ENCODE assay signal across 20 mouse cellular contexts in genomic region chr5:21502936-21503610, GRCm38 (mm10). TPM values are rescaled to one million over a fixed set of nuclear protein-coding genes. Genes with fewer than 3 reads are reported as not detected.
DNase-seq lines count a peak whose midpoint lies in the region; ATAC-seq and TF ChIP-seq lines count a peak whose summit lies in the region.
"Had no signal": no experiment of that assay in that cellular context is flagged by ENCODE, and none has a peak within 500 bp of the region (broad histone marks: within the 10 kb centered on the region; RNA-seq: fewer than 3 reads in every experiment).

No protein-coding gene starts in this region.

- H3K79me2 ChIP-seq in C2C12 (ENCODE audit: control insufficient read depth, insufficient read depth) = no peaks in the 10 kb centered on the region

- H3K9ac ChIP-seq in kidney, embryonic 16.5 days (replicated peaks; ENCODE audit: low read length) = no peak overlapping the region
- H3K9ac ChIP-seq: forebrain, postnatal 0 days; hindbrain, embryonic 14.5 days; intestine, embryonic 15.5 days; limb, embryonic 15.5 days had no signal

- no peak for TF ChIP-seq CTCF in C2C12 (IDR thresholded peaks at IDR 0.05; ENCODE audit: control insufficient read depth, insufficient read depth, insufficient read length)
- TF ChIP-seq CTCF in embryonic fibroblast, embryonic 13.5 days (IDR thresholded peaks at IDR 0.05; ENCODE audit: borderline replicate concordance, insufficient read depth, low read length) = no peak

- no peaks in the 10 kb centered on the region for H3K36me3 ChIP-seq in kidney, embryonic 16.5 days (ENCODE audit: insufficient read depth, low read length)
- H3K36me3 ChIP-seq in C2C12 (ENCODE audit: control insufficient read depth, insufficient read depth) = no peaks in the 10 kb centered on the region
- H3K36me3 ChIP-seq: intestine, embryonic 15.5 days; limb, embryonic 15.5 days had no signal

- WGBS in kidney, embryonic 16.5 days = 75% methylated on average over 13 of the region's 13 CpGs

- peaks cover 11% of the 10 kb centered on the region for H3K4me1 ChIP-seq in kidney, embryonic 16.5 days (ENCODE audit: insufficient read depth, low read length)
- peaks cover 27% of the 10 kb centered on the region for H3K4me1 ChIP-seq in embryonic fibroblast, embryonic 13.5 days (ENCODE audit: control insufficient read depth, insufficient read depth, low read length)

- no peaks in the 10 kb centered on the region for H3K27me3 ChIP-seq in kidney, embryonic 16.5 days (ENCODE audit: insufficient read depth, low read length)
- H3K27me3 ChIP-seq in C2C12 (ENCODE audit: control insufficient read depth, insufficient read depth, insufficient read length) = no peaks in the 10 kb centered on the region
- H3K27me3 ChIP-seq: intestine, embryonic 15.5 days; limb, embryonic 15.5 days had no signal

- no peaks in the 10 kb centered on the region for H3K9me3 ChIP-seq in kidney, embryonic 16.5 days (ENCODE audit: low read length)
- H3K9me3 ChIP-seq: intestine, embryonic 15.5 days; limb, embryonic 15.5 days had no signal

- ATAC-seq in kidney, embryonic 16.5 days (ENCODE audit: low FRiP score, low TSS enrichment) = peak; percentile 46; the same call in 1 of the 2 replicates
- ATAC-seq: forebrain, postnatal 0 days; intestine, embryonic 15.5 days had no signal

- H3K4me3 ChIP-seq in kidney, embryonic 16.5 days (ENCODE audit: low read length) = no peak overlapping the region
- H3K4me3 ChIP-seq in C2C12 (ENCODE audit: insufficient read depth, poor library complexity, severe bottlenecking) = no peak overlapping the region
- no peak overlapping the region for H3K4me3 ChIP-seq in embryonic fibroblast, embryonic 13.5 days (ENCODE audit: insufficient read depth, low read length)
- H3K4me3 ChIP-seq: intestine, embryonic 15.5 days; limb, embryonic 15.5 days had no signal

- intact Hi-C loops in heart, postnatal 36 days (cut with DNase I) = no loop called here

- no peak overlapping the region for H3ac ChIP-seq in C2C12 (ENCODE audit: control insufficient read depth, insufficient read length, low read depth)

- H3K4me2 ChIP-seq in kidney, embryonic 16.5 days (replicated peaks; ENCODE audit: low read depth, low read length) = no peak overlapping the region
- H3K4me2 ChIP-seq: heart, embryonic 11.5 days; hindbrain, embryonic 14.5 days; intestine, embryonic 15.5 days; limb, embryonic 15.5 days had no signal

- H3K27ac ChIP-seq in kidney, embryonic 16.5 days (ENCODE audit: low read length) = no peak overlapping the region
- H3K27ac ChIP-seq in embryonic fibroblast, embryonic 13.5 days (ENCODE audit: insufficient read depth, low read length) = peak overlapping the region; percentile 95
- H3K27ac ChIP-seq: hindbrain, embryonic 14.5 days; intestine, embryonic 15.5 days; limb, embryonic 15.5 days had no signal

- no peaks in the 10 kb centered on the region for H3K79me3 ChIP-seq in C2C12 (ENCODE audit: low read depth)

- no peak for TF ChIP-seq POLR2A in embryonic fibroblast, embryonic 13.5 days (IDR thresholded peaks at IDR 0.05; ENCODE audit: low read depth, low read length)

- DNase-seq in kidney, postnatal 14 days = no peak
- DNase-seq in layer of hippocampus, postnatal 36 days = peak; percentile 67 to 73
- no peak for DNase-seq in lung, postnatal 10 days
- DNase-seq in heart, postnatal 36 days = no peak
- DNase-seq: cerebellum, postnatal 14 days; embryo, embryonic 11 days; forebrain, postnatal 0 days; gastrocnemius, postnatal 25 days; heart, postnatal 14 days; kidney, postnatal 10 days; lung, postnatal 14 days; thymus, postnatal 36 days had no signal

TF ChIP-seq in C2C12, 6 proteins besides CTCF, POLR2A, EP300 and RAD21:
- TF ChIP-seq MYOD1 (IDR thresholded peaks at IDR 0.05; ENCODE audit: control insufficient read depth, insufficient read length, low read depth) (peak; percentile 60), CEBPB (IDR thresholded peaks at IDR 0.05; ENCODE audit: low read depth) (no peak), USF1 (IDR thresholded peaks at IDR 0.05; ENCODE audit: low read depth) (no peak), MAX (IDR thresholded peaks at IDR 0.05) (no peak), MYOG (IDR thresholded peaks at IDR 0.05; ENCODE audit: control insufficient read depth, extremely low read depth, insufficient read length) (no peak), FOSL1 (IDR thresholded peaks at IDR 0.05; ENCODE audit: insufficient read depth, low read length, poor library complexity, severe bottlenecking) (no peak)

RNA-seq across cellular contexts. Expression of gene Lrrc17, which starts 40.3 kb away (rescaled TPM):
- polyA plus RNA-seq in kidney, embryonic 16.5 days (2015; fragmentation: Nextera tagmentation; extraction: Ambion mirVana) = 43.8 and 48.5 TPM in 2 replicates
- polyA plus RNA-seq in C2C12 (2012; fragmentation: generic; extraction: Trizol) = 22.7 TPM
- polyA plus RNA-seq in embryonic fibroblast, embryonic 13.5 days (2011; ENCODE audit: insufficient read length, low read depth, missing spikeins) = 187 and 323 TPM in 2 replicates
- under 1 TPM; 0.15 to 0.25 TPM for total RNA-seq in layer of hippocampus, postnatal 36 days (2021)
- 1 to 10 TPM; 2.7 to 3.5 TPM for total RNA-seq in heart, postnatal 36 days (2021)
- total RNA-seq: megakaryocyte-erythroid progenitor cell, adult 5-6 weeks had no signal

Comparison
In these comparisons a context has a peak if more than half of its experiments do, and no peak if none do; other contexts are left out.
1. DNase-seq: peak in layer of hippocampus, postnatal 36 days (2 of 2); none in kidney, postnatal 14 days (single experiment), lung, postnatal 10 days (single experiment) and heart, postnatal 36 days (0 of 2).